Mouse (Mus musculus): ENCODE measurements around the gene Tmem86a.
A peak's percentile ranks its signal among the peaks of the same experiment; 100 is the strongest.
"Not testable (repeated sequence)": the region's sequence is repeated elsewhere in the genome, so short reads cannot be mapped to it uniquely, and the experiment has no call there.

Gene Tmem86a

GRCm38 (mm10) chr7:47050366-47050765 is at the start of gene Tmem86a:
Gene Tmem86a (plus strand): TSS chr7:47050601.
- DNase-seq (ENCODE audit: low read depth) = peak; percentile 86

- DNase-seq (ENCODE audit: low read depth) = no peak
Measured at GRCm38 (mm10) chr7:47000644-47000983, 49.8 kb upstream of the Tmem86a start.

- DNase-seq (ENCODE audit: low read depth) = no peak
Measured at GRCm38 (mm10) chr7:47001125-47001899, 49.1 kb upstream of the Tmem86a start.

GRCm38 (mm10) chr7:47001900-47002275 is 48.5 kb upstream of the Tmem86a start:
- no peak for DNase-seq (ENCODE audit: low read depth)

- DNase-seq (ENCODE audit: low read depth) = no peak
Measured at GRCm38 (mm10) chr7:47003411-47004115, 46.8 kb upstream of the Tmem86a start.

- no peak for DNase-seq (ENCODE audit: low read depth)
Measured at GRCm38 (mm10) chr7:47007109-47007780, 43.2 kb upstream of the Tmem86a start.

GRCm38 (mm10) chr7:47007818-47008167 is 42.6 kb upstream of the Tmem86a start:
- peak; percentile 63 for DNase-seq (ENCODE audit: low read depth)

GRCm38 (mm10) chr7:47008168-47008993 is 42.0 kb upstream of the Tmem86a start, which contains the start of gene Spty2d1:
Gene Spty2d1 (minus strand): TSS chr7:47008411.
- peak; percentile 97 for DNase-seq (ENCODE audit: low read depth)

GRCm38 (mm10) chr7:47013131-47013767 is 37.2 kb upstream of the Tmem86a start:
- no peak for DNase-seq (ENCODE audit: low read depth)

- DNase-seq (ENCODE audit: low read depth) = no peak
Measured at GRCm38 (mm10) chr7:47014564-47015389, 35.6 kb upstream of the Tmem86a start.

GRCm38 (mm10) chr7:47015390-47016065 is 34.9 kb upstream of the Tmem86a start:
- DNase-seq (ENCODE audit: low read depth) = peak; percentile 95

- DNase-seq (ENCODE audit: low read depth) = no peak
Measured at GRCm38 (mm10) chr7:47016602-47017001, 33.8 kb upstream of the Tmem86a start.

GRCm38 (mm10) chr7:47017146-47017545 is 33.3 kb upstream of the Tmem86a start:
- no peak for DNase-seq (ENCODE audit: low read depth)

- no peak for DNase-seq (ENCODE audit: low read depth)
Measured at GRCm38 (mm10) chr7:47019641-47020040, 30.8 kb upstream of the Tmem86a start.

- no peak for DNase-seq (ENCODE audit: low read depth)
Measured at GRCm38 (mm10) chr7:47020956-47021355, 29.4 kb upstream of the Tmem86a start.

- no peak for DNase-seq (ENCODE audit: low read depth)
Measured at GRCm38 (mm10) chr7:47022482-47022881, 27.9 kb upstream of the Tmem86a start.

GRCm38 (mm10) chr7:47023530-47023929 is 26.9 kb upstream of the Tmem86a start:
- DNase-seq (ENCODE audit: low read depth) = peak; percentile 58

- DNase-seq (ENCODE audit: low read depth) = no peak
Measured at GRCm38 (mm10) chr7:47024454-47024853, 25.9 kb upstream of the Tmem86a start.

GRCm38 (mm10) chr7:47025429-47025828 is 25.0 kb upstream of the Tmem86a start:
- no peak for DNase-seq (ENCODE audit: low read depth)

GRCm38 (mm10) chr7:47026899-47027298 is 23.5 kb upstream of the Tmem86a start:
- not testable (repeated sequence) for DNase-seq (ENCODE audit: low read depth)
